Mouse (Mus musculus) C2C12 (cell line): ENCODE data around the gene Olfr287. TPM values are rescaled to one million over a fixed set of nuclear protein-coding genes. Genes with fewer than 3 reads are reported as not detected.

Source experiments
- H3K27me3 ChIP-seq: one replicate; pipeline ENCODE4 v1.6.1; 2011; ENCODE audit not compliant: control insufficient read depth, insufficient read depth, insufficient read length
- H3K36me3 ChIP-seq: one replicate; pipeline ENCODE4 v1.6.1; 2011; ENCODE audit not compliant: control insufficient read depth, insufficient read depth
- H3K4me3 ChIP-seq: one replicate; pipeline ENCODE4 v1.5.1; 2011; ENCODE audit warnings: mild to moderate bottlenecking, control low read depth; ENCODE audit not compliant: poor library complexity, insufficient read depth, severe bottlenecking
- H3K79me2 ChIP-seq: one replicate; pipeline ENCODE4 v1.6.1; 2011; ENCODE audit not compliant: control insufficient read depth, insufficient read depth
- H3K79me3 ChIP-seq: one replicate; pipeline ENCODE4 v1.6.1; 2011; ENCODE audit warnings: low read depth, control low read depth
- H3ac ChIP-seq: one replicate; pipeline ENCODE3; 2011; ENCODE audit warnings: low read depth; ENCODE audit not compliant: control insufficient read depth, insufficient read length
- CEBPB ChIP-seq: IDR thresholded peaks from one replicate; pipeline ENCODE4 v1.6.1; 2011; ENCODE audit warnings: low read depth, mild to moderate bottlenecking, control low read depth, moderate library complexity
- CTCF ChIP-seq: IDR thresholded peaks from one replicate; pipeline ENCODE4 v1.5.1; 2011; ENCODE audit not compliant: control insufficient read depth, insufficient read depth, insufficient read length
- FOSL1 ChIP-seq: IDR thresholded peaks from one replicate; pipeline ENCODE4 v1.8.0; 2011; ENCODE audit warnings: mild to moderate bottlenecking, low read length; ENCODE audit not compliant: poor library complexity, insufficient read depth, severe bottlenecking
- MAX ChIP-seq: IDR thresholded peaks from one replicate; pipeline ENCODE4 v1.6.1; 2011; ENCODE audit warnings: mild to moderate bottlenecking, control low read depth
- MYOD1 ChIP-seq: IDR thresholded peaks from one replicate; pipeline ENCODE4 v1.6.1; 2011; ENCODE audit warnings: low read depth; ENCODE audit not compliant: control insufficient read depth, insufficient read length
- MYOG ChIP-seq: IDR thresholded peaks from one replicate; pipeline ENCODE4 v1.6.1; 2011; ENCODE audit not compliant: control insufficient read depth, insufficient read length; ENCODE audit errors: extremely low read depth
- USF1 ChIP-seq: IDR thresholded peaks from one replicate; pipeline ENCODE4 v1.6.1; 2011; ENCODE audit warnings: low read depth, mild to moderate bottlenecking, control low read depth, moderate library complexity
- polyA plus RNA-seq: library from polyadenylated mRNA; unstranded; fragments of >200 nt; fragmentation: generic; extraction: Trizol; gene quantifications from one replicate; pipeline ENCODE4 v1.2.1, GENCODE M21; 2012; ENCODE audit warnings: missing spikeins

Gene Olfr287
- polyA plus RNA-seq, 1 experiment, result not detected

DNA sequence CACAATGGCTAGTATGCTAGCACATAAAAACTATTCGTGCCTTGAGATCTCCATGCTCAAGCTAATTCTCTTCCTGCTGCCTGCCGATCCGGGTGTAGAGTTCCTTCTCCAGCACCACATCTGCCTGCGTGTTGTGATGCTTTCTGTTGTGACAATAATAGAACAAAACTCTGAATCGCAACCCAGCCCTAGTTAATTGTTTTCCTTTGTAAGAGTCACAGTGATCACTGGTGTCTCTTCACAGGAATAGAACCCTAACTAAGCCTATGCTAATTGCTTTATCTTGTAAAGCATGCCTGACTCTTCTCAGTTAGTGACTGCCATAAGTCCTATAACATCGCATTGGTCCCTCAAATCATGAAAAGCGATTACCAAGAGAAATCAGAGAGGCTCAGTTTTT lies 5.2 kb upstream of the Olfr287 start:
- TF ChIP-seq MAX (no peak), CTCF (no peak), CEBPB (no peak), FOSL1 (no peak), MYOD1 (no peak), MYOG (no peak), USF1 (no peak)
- Histone ChIP-seq H3K36me3 (no peaks in the 10 kb centered on the region), H3ac (no peak overlapping the region), H3K4me3 (no peak overlapping the region), H3K79me3 (no peaks in the 10 kb centered on the region), H3K27me3 (peaks cover 30% of the 10 kb centered on the region), H3K79me2 (no peaks in the 10 kb centered on the region)

DNA sequence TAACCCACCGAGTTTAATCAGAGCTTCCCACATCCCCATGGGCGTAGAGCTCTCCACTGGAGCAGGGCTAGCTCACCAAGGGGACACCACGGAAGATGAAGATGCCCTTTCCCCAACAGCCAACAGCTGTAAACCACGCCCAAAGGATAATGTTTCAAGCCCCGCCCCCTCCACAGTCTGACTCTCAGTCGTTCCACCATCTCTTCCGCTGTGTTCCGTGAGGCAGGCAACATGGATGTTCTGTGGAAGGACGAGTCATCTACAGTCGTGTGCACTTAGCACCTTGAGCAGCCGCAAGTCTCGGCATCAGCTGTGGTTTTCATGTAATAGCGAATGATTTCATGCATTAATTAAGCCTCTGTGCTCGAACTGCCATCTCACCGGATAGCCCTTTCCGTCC lies 4.8 kb upstream of the Olfr287 start:
- H3K4me3 ChIP-seq, result no peak overlapping the region
- H3ac ChIP-seq, result no peak overlapping the region
- no peak for TF ChIP-seq CEBPB
- no peak for TF ChIP-seq MYOG
- TF ChIP-seq USF1, result no peak
- no peak for TF ChIP-seq MYOD1
- no peak for TF ChIP-seq CTCF
- TF ChIP-seq MAX, result no peak
- TF ChIP-seq FOSL1, result no peak
- no peaks in the 10 kb centered on the region for H3K79me2 ChIP-seq
- H3K79me3 ChIP-seq, result no peaks in the 10 kb centered on the region
- H3K27me3 ChIP-seq, result peaks cover 29% of the 10 kb centered on the region
- H3K36me3 ChIP-seq, result no peaks in the 10 kb centered on the region

DNA sequence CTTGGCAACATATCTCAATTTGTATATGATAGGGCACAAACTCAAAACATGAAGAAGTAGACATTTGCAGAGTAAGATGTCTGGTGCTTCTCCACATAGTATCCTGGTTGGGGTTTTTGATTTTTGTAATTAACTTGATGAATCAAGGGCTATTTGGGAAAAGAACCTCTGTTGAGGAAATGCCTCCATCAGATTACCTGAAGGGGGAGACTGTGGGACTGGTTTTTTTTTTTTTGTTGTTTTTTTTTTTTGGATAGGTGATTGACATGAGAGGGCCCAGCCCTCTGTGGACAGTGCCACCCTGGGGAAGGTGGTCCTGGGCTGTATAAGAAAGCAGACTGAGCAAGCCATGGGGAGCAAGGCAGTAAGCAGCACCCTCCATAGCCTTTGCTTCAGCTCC lies 1.5 kb upstream of the Olfr287 start:
- no peak overlapping the region for H3K4me3 ChIP-seq
- TF ChIP-seq USF1, result no peak
- TF ChIP-seq MYOD1, result no peak

DNA sequence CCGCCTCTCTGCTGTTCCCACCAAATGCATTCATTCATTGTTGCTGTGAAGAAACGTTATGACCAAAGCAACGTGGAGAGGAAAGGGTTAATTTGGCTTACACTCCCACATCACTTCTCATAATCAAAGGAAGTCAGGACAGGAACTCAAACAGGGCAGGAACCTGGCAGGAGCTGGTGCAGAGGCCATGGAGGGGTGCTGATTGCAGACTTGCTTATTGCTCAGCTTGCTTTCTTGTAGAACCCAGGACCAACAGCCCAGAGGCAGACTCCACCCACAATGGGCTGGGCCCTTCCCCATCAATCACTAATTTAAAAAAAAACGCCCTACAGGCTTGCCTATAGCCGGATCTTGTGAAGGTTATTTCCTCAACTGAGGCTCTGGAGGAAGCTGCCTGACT lies 6.7 kb downstream of the Olfr287 start:
- no peak for TF ChIP-seq CTCF
- TF ChIP-seq FOSL1, result no peak
- TF ChIP-seq MYOG, result no peak
- no peak for TF ChIP-seq MAX
- TF ChIP-seq MYOD1, result no peak
- TF ChIP-seq USF1, result no peak
- no peak for TF ChIP-seq CEBPB
- Histone ChIP-seq H3K36me3 (no peaks in the 10 kb centered on the region), H3K27me3 (peaks cover 18% of the 10 kb centered on the region), H3ac (no peak overlapping the region), H3K79me2 (no peaks in the 10 kb centered on the region), H3K4me3 (no peak overlapping the region), H3K79me3 (no peaks in the 10 kb centered on the region)

More for the DNA sequence above, 1.5 kb upstream of the Olfr287 start:
- no peaks in the 10 kb centered on the region for H3K79me2 ChIP-seq
- no peak overlapping the region for H3ac ChIP-seq
- H3K36me3 ChIP-seq, result no peaks in the 10 kb centered on the region
- peaks cover 13% of the 10 kb centered on the region for H3K27me3 ChIP-seq
- no peaks in the 10 kb centered on the region for H3K79me3 ChIP-seq

DNA sequence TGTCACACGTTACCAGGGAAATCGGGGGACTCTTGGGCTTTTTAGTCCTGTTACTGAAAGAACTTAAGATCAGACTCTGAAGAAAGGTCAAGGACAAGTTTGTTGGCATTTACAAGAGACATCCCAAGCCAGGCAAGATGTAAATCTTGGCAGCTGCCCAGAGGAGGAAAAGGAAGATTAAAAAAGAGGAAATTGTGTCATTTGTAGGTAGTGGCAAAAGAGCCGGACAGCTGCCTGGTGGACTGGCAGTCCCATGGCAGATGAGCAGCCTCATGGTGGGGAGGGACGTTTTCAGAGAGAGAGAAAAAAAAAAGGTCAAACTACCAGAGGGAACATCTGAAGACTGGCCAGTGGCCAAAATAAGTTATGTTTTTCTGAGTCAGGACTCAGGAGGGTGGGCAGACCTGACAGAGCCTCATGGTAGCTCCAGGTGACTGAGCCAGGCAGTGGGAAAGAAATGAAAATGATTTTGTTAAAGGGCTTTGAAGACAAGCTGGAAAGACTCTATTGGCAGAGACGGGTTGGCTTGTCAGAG lies 7.5 kb downstream of the Olfr287 start:
- no peak for TF ChIP-seq CEBPB
- no peak for TF ChIP-seq USF1
- TF ChIP-seq FOSL1, result no peak
- TF ChIP-seq CTCF, result no peak
- TF ChIP-seq MYOG, result no peak
- no peak for TF ChIP-seq MAX
- TF ChIP-seq MYOD1, result no peak
- H3K4me3 ChIP-seq, result no peak overlapping the region
- H3K27me3 ChIP-seq, result peaks cover 25% of the 10 kb centered on the region
- no peaks in the 10 kb centered on the region for H3K36me3 ChIP-seq
- no peak overlapping the region for H3ac ChIP-seq
- no peaks in the 10 kb centered on the region for H3K79me2 ChIP-seq
- H3K79me3 ChIP-seq, result no peaks in the 10 kb centered on the region

DNA sequence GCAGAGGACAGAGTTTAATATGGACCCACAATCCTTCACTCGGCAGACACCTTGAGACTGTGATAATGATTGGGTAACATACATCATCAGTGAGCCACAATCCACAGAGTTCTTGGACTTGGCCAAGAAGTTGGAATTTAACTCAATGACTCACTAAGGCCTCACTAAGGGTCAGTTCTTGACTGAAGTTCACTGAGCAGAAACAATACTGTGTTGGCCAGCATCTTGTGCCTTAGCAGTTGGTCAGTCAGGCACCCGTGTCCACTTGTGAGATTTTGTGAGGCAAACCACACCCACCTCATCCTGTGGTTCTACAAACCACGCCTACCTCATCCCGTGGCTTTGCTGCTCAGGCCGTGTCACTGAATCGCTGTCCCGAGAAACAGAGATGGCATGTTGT lies 11.2 kb downstream of the Olfr287 start:
- peaks cover 36% of the 10 kb centered on the region for H3K27me3 ChIP-seq
- no peaks in the 10 kb centered on the region for H3K79me3 ChIP-seq
- no peak overlapping the region for H3ac ChIP-seq
- H3K79me2 ChIP-seq, result no peaks in the 10 kb centered on the region
- no peaks in the 10 kb centered on the region for H3K36me3 ChIP-seq
- H3K4me3 ChIP-seq, result no peak overlapping the region
- TF ChIP-seq FOSL1 (no peak), MAX (no peak), MYOG (no peak), MYOD1 (no peak), CEBPB (no peak), USF1 (no peak), CTCF (no peak)
